Mouse (Mus musculus): Measurements from ENCODE around the gene Apeh.

The Apeh gene

DNA sequence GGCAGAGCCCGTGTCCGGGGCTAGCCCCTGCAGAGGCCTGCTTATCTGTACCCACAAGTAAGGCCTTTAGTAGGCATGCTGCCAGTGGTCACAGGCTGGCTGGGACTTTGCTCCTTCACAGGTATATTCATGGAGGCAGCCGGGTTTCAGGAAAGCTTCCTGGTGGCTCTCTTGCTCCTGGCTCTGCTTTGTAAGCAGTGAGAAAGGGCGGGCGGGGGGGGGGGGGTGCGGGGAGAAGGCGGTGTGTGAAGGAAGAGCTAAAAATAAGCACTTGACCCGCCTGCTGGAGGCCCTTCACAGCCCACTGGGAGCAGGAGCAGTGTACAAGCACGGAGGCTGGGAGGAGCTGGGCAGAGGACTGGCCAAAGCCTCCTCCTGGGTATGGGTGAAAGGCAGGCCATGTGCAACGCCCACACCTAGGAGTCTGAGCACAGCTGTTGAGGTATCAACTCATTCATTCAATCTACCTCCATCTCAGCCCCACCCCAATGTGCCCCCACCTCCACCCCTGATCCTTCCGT lies 25.5 kb upstream of the Apeh start:
- no peak for DNase-seq

- DNase-seq: no peak
Observed at GRCm38 (mm10) chr9:108117143-108117542, 22.7 kb upstream of the Apeh start.

- DNase-seq: peak; percentile 86
Observed at GRCm38 (mm10) chr9:108115290-108116077, 21.1 kb upstream of the Apeh start.

- DNase-seq: no peak
Observed at GRCm38 (mm10) chr9:108112719-108113340, 18.4 kb upstream of the Apeh start.

DNA sequence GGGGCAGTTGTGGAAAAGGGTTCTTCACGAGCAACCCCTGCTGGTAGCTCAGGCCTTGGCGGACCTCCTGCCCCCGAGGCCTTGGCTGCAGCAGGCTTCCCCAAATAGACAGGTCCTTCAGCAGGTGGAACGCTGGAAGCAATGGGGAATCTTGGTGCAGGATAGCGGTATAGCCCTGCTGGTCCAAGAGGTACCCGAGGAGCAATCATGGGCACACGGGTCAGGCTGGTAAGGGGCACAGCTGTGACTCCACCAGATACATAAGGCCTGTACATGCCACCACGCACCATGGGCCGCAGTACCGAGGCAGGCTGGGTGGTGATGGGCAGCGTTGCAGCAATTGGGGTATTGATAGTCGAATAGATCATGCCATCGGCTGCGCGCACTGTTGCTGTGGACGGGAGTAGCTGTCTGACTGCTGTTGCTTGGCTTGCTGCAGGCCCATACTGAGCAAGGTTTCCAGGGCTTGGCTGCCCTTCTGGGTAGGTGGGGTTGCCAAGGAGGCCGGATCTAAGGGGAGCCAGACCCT lies 17.3 kb upstream of the Apeh start:
- no peak for DNase-seq

GRCm38 (mm10) chr9:108111101-108111592 lies 16.7 kb upstream of the Apeh start:
- no peak for DNase-seq

- no peak for DNase-seq
Observed at GRCm38 (mm10) chr9:108110160-108110559, 15.8 kb upstream of the Apeh start.

GRCm38 (mm10) chr9:108107867-108108266 lies 13.5 kb upstream of the Apeh start:
- no peak for DNase-seq

DNA sequence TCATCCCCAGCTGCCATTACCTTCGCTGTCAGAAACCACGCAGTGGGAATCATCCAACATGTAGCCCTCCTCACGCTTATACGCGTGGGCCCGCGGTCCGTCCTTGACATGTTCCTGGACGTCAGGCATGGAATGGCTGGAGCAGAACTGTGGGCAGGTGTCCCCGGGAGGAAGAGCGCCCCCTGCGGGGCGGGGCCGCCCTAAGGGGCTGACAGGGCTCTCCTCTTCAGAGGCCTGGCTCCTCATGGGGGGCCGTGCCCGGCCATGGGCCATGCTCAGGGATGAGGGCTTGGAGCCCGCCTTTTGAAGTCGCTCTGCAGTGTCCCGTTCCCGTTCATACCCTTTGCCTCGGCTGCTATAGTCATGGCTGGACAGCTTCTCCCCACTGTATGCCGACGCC lies 11.7 kb upstream of the Apeh start:
- no peak for DNase-seq

- no peak for DNase-seq
Observed at GRCm38 (mm10) chr9:108105549-108105863, 11.1 kb upstream of the Apeh start.

- DNase-seq: no peak
Observed at GRCm38 (mm10) chr9:108104766-108105548, 10.6 kb upstream of the Apeh start.

DNA sequence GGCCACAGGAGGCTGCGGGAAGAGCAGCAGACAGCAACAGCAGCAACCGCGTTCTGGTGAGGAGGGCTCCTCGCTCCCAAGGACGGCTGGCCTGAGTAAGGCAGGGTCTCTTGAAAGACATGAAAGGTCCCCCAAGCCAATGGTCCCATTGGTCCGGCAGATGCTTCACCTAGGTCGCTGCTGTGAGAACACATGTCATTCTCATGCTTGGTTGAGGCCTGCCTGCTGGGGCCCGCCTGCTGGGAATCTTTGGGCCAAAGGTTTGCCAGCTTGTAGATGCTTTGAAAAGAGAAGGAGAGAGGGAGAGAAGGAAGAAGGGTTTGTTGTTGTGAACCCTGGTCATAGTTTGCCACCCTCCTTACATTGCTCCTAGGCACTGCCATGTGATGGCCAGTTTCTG lies 5.2 kb upstream of the Apeh start:
- DNase-seq: no peak

DNA sequence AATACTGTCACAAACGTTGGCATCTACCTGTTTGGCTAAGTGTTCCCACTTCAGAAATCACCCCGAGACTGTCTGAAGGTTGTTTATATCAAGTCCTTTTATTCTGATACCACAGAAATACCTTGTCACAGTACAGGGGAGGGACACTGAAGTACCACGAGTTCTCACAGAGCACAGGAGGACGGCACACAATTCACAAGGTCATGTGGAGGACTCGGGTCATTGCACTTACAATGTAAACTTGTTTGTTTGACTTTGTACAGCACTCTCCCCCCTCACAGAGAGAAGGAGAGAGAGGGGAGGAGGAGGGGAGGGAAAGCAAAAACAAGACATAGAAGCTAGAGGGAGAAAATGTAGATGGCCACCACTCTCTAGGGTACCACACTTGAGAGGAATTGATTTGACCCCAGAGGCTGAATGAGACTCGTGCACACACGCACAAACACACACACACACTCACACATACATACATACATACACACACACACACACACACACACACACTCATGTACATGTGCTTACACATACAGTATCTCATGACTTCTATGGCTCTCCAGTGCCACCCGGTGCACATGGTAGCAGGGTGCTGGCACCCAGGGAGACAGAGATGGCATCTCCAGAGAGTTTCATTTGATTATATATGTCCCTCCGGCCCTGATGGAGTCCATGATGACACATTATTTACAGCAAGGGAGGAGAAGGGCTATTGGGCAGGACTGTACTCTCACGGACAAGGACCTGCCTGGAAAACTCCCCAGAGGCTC lies 1.7 kb upstream of the Apeh start:
- DNase-seq: no peak

GRCm38 (mm10) chr9:108095518-108095917 lies 1.1 kb upstream of the Apeh start:
- peak; percentile 59 for DNase-seq

DNA sequence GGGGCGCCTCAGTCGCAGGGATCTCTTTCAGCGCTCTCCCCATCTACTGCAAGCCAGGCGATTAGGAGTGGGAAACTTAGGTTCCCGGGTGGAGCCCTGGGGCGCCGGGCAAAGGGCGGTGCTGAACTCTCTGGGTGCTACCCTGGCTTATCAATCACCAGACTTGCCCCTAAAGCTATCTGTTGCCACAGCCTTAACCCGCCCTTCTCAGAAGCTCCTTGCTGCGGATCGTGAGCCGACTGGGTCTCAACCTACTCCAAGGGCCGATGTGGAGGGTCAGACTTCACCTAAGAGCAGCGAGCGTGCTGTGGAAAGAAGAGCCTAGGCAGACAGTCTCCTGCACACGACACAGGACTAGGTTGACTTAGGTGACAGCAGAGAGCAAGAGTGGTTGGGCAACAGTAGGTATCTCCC lies 599 bp upstream of the Apeh start:
- DNase-seq: no peak

- DNase-seq: no peak
Observed at GRCm38 (mm10) chr9:108093586-108093985, 820 bp downstream of the Apeh start.

DNA sequence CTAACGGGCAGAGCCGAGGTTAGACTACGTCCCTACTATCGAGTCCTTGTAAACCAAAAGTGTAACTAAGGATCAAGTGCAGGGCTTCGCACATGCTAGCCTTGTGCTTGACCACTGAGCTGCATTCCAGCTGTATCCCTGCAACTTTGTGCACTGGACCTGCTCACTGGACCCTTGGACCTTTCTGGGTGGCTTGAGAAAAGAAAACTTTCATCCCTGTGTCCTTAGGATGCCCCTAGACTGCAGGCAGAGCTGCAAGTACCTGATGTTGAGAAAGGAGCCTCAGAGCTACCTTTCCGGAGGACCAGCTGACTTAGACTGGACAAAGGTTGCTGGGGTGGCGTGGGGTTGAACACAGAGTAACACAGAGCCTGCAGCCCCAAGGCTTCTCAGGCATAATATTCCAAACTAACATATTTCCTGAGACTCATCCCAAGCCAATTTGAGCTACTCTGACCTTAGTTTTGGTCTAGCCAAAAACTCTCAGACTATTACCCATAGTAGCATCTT lies 3.7 kb downstream of the Apeh start:
- no peak for DNase-seq

DNA sequence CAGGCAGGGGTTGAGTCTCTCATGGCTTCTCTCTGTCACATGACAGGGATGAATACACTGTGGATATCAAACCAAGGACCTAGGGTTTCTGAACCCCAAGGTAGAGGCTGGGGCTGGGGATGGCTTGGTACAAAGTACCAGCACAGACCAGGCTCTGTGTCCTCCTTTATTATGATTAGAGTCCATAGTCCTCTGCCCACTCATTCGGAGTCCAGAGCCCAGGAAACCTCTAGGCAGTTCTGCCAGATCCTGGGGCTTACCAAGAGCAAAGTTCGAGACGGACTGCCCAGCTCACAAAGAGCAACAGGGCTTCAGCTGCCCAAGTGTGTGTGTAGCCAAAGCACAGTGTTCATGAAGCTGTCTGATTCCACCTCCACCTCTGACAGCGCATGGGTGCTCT lies 9.1 kb downstream of the Apeh start:
- DNase-seq: no peak

DNA sequence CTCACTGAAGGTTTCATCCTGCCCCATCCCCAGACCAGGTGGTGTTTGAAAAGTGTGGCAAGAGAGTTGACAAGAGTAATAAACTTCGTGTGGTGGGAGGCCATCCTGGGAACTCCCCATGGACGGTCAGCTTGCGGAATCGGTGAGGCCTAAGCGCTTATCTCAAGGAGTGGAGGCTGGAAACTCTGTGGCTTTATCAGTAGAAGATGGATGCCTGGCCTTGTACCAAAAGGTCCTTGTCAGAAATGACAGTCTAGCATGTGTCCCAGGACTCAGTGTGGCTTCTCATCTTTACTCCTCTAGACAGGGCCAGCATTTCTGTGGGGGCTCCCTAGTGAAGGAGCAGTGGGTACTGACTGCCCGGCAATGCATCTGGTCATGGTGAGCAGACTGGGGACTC lies 10.8 kb downstream of the Apeh start:
- DNase-seq: no peak

DNA sequence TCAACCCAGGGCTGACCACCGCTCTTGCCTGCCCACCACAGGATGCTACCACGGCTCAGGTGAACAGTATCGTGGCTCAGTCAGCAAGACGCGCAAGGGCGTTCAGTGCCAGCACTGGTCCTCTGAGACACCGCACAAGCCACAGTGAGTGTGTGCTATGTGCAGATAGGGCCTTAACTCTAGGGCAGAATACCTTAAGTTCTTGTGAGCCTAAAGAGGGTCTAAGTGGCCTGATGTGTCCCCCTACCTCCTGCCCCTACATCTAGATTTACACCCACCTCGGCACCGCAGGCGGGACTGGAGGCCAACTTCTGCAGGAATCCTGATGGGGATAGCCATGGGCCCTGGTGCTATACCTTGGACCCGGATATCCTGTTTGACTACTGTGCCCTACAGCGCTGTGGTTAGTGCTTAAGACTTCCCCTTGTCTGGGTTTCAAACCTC lies 11.4 kb downstream of the Apeh start, which contains the start of gene Rnf123:
Gene Rnf123, minus strand, starts transcription at position 359 of the 444 bp plus-strand sequence.
- no peak for DNase-seq

DNA sequence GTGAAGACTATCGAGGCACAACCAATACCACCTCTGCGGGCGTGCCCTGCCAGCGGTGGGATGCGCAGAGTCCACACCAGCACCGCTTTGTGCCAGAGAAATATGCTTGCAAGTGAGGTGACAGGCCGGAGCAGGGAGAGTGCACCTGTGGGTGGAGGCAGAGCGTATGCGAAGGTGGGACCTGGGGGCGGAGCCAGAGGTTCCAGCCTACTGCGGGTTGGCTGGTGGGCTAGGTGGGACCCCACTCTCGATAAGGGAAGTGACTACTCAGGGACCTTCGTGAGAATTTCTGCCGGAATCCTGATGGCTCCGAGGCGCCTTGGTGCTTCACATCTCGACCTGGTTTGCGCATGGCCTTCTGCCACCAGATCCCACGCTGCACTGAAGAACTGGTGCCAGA lies 11.9 kb downstream of the Apeh start:
- no peak for DNase-seq

GRCm38 (mm10) chr9:108080168-108080567 lies 14.2 kb downstream of the Apeh start, which contains the start of gene Mst1:
Gene Mst1 (plus strand): TSS chr9:108080436.
- no peak for DNase-seq
